Mouse (Mus musculus) forebrain, embryonic 15.5 days (tissue): ENCODE data around the gene Mreg. TPM values are rescaled to one million over a fixed set of nuclear protein-coding genes. Genes with fewer than 3 reads are reported as not detected.
A peak's percentile ranks its signal among the peaks of the same experiment; 100 is the strongest.

Source experiments
- ATAC-seq: fragments of 200-750 bp; cut with Nextera tagmentation; replicated peaks from 2 replicates; pipeline ENCODE4 v1.8.0; 2017; ENCODE audit warnings: mild to moderate bottlenecking, moderate TSS enrichment, moderate library complexity
- H3K27ac ChIP-seq: fragments of 300-500 bp; sonication (generic); replicated peaks from 2 replicates; pipeline ENCODE4 v1.5.1; 2015; ENCODE audit warnings: mild to moderate bottlenecking, inconsistent platforms
- H3K27me3 ChIP-seq: fragments of 300-500 bp; sonication (generic); 2 replicates; pipeline ENCODE4 v1.6.1; 2015; ENCODE audit warnings: inconsistent platforms
- H3K36me3 ChIP-seq: fragments of 300-500 bp; sonication (generic); 2 replicates; pipeline ENCODE4 v1.6.1; 2015; ENCODE audit warnings: mild to moderate bottlenecking, inconsistent platforms
- H3K4me1 ChIP-seq: fragments of 300-500 bp; sonication (generic); 2 replicates; pipeline ENCODE4 v1.6.1; 2015; ENCODE audit warnings: inconsistent platforms
- H3K4me2 ChIP-seq: fragments of 300-500 bp; sonication (generic); replicated peaks from 2 replicates; pipeline ENCODE4 v1.6.1; 2015; ENCODE audit warnings: mild to moderate bottlenecking, inconsistent platforms
- H3K4me3 ChIP-seq: fragments of 300-500 bp; sonication (generic); 2 replicates; pipeline ENCODE4 v1.5.1; 2015; ENCODE audit warnings: mild to moderate bottlenecking, inconsistent platforms
- H3K9ac ChIP-seq: fragments of 300-500 bp; sonication (generic); replicated peaks from 2 replicates; pipeline ENCODE4 v1.6.1; 2015; ENCODE audit warnings: mild to moderate bottlenecking, inconsistent platforms
- H3K9me3 ChIP-seq: fragments of 300-500 bp; sonication (generic); 2 replicates; pipeline ENCODE4 v1.6.1; 2016; ENCODE audit warnings: inconsistent platforms
- WGBS: fragments of 180-500 bp; shearing (Covaris S2); methylation state at CpG from one replicate; pipeline ENCODE4 v1.1.7; 2015; ENCODE audit warnings: mixed read lengths; 5-methylcytosine and 5-hydroxymethylcytosine counted together
- polyA plus RNA-seq: library from polyadenylated mRNA; unstranded; fragments of >200 nt; fragmentation: Nextera tagmentation; extraction: Ambion mirVana; gene quantifications from 2 replicates; pipeline ENCODE4 v1.2.1, GENCODE M21; 2015

Gene Mreg
- polyA plus RNA-seq, 1 experiment from 2014 or later = 0.94 TPM

DNA sequence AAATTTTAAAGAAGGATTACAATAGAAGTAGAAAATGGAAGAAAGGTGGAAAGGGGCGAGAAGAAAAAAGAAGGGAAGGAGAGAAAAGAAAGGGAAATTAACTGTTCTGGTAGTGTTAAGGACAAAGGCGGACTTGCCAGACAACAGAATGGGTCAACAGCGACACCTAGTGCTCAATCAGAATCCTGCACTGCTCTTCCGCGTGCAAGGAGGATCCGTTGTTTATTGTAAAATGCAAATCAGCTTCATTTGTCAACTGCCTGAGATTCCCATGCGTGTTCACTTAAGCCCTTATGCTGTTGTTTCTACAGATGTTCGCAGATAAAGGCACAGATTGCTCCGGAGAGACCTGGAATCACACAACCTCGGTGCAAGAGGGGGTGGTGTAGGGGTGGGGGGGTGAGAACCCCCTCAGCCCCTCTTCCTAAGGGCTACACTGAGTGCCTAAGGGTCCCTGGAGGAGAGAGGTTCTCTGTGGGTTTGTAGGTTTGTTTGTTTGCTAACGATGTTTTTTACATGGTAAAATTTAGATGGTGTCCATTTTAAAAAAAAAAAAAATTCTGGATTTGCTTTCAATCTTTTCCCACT lies 70.1 kb downstream of the Mreg start:
- Histone ChIP-seq H3K9ac (no peak overlapping the region; the same call in 1 of the 2 replicates), H3K27me3 (no peaks in the 10 kb centered on the region), H3K4me2 (peak overlapping the region; percentile 28), H3K36me3 (no peaks in the 10 kb centered on the region), H3K4me1 (no peaks in the 10 kb centered on the region), H3K9me3 (no peaks in the 10 kb centered on the region), H3K27ac (0 out of 2 replicates have a peak overlapping the region, but pooled peaks have one; percentile 32), H3K4me3 (0 out of 2 replicates have a peak overlapping the region, but pooled peaks have one; percentile 6)
- ATAC-seq = peak; percentile 88
- 5% methylated on average over 11 of the region's 11 CpGs for WGBS

- Histone ChIP-seq H3K9me3 (0 out of 2 replicates have a peak, but pooled peaks cover 3% of the 10 kb centered on the region), H3K9ac (no peak overlapping the region), H3K4me3 (no peak overlapping the region), H3K27ac (no peak overlapping the region), H3K36me3 (no peaks in the 10 kb centered on the region), H3K27me3 (no peaks in the 10 kb centered on the region), H3K4me1 (no peaks in the 10 kb centered on the region), H3K4me2 (no peak overlapping the region)
- ATAC-seq = no peak
- WGBS = 92% methylated on average over 10 of the region's 10 CpGs
Measured at GRCm38 (mm10) chr1:72136101-72136500, 76.0 kb downstream of the Mreg start.

DNA sequence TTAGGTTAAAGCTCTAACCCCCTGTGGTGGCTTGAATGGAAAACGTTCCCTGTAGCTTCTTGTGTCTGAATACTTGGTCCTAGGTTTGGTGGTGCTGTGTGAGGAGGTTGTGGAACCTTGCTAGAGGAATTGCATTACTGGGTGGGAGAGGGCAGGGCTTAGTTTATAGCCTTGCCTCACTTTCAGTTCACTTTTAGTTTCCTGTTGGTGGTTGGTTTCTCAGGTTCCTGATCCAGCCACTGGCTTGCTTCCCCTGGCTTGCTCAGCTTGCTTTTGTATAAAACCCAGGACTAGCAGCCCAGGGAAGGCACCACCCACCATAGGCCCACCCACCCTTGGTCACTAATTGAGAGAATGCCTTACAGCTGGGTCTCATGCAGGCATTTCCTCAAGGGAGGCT lies 77.6 kb downstream of the Mreg start:
- Histone ChIP-seq H3K4me1 (no peaks in the 10 kb centered on the region), H3K4me2 (no peak overlapping the region), H3K36me3 (no peaks in the 10 kb centered on the region), H3K27me3 (no peaks in the 10 kb centered on the region), H3K9me3 (0 out of 2 replicates have a peak, but pooled peaks cover 3% of the 10 kb centered on the region), H3K4me3 (no peak overlapping the region), H3K27ac (no peak overlapping the region), H3K9ac (no peak overlapping the region)
- ATAC-seq = no peak
- WGBS = 39% methylated on average over 1 of the region's 1 CpGs

- no peaks in the 10 kb centered on the region for H3K9me3 ChIP-seq
- peak overlapping the region; percentile 14; the same call in 1 of the 2 replicates for H3K4me3 ChIP-seq
- H3K4me1 ChIP-seq = 0 out of 2 replicates have a peak, but pooled peaks cover 3% of the 10 kb centered on the region
- no peak overlapping the region for H3K9ac ChIP-seq
- no peak overlapping the region for H3K27ac ChIP-seq
- peak; percentile 91 for ATAC-seq
- 0 out of 2 replicates have a peak overlapping the region, but pooled peaks have one; percentile 16 for H3K4me2 ChIP-seq
- H3K36me3 ChIP-seq = no peaks in the 10 kb centered on the region
- H3K27me3 ChIP-seq = no peaks in the 10 kb centered on the region
- 24% methylated on average over 23 of the region's 23 CpGs for WGBS
Measured at GRCm38 (mm10) chr1:72123434-72124297, 88.4 kb downstream of the Mreg start.

GRCm38 (mm10) chr1:72121608-72122185 lies 90.4 kb downstream of the Mreg start:
- WGBS = 83% methylated on average over 17 of the region's 17 CpGs
- no peak for ATAC-seq

DNA sequence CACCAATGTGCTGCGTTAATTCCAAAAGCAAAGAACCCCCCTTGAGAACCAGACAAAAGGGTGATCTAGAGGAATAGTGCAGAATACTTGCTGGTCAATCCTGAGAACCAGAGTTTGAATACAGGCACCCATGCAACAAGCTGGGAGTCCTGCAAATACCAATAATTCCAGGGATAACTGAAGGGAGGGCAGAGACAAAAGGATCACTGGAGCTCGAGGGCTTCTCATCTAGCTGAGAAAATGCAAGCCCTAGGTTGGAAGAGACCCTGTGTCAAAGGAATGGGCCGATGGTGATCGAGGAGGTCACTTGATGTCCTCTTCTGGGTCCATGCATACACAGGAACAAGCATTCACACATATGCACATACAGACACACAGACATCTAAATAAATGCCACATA lies 92.1 kb downstream of the Mreg start:
- H3K4me3 ChIP-seq = no peak overlapping the region
- H3K9ac ChIP-seq = no peak overlapping the region
- no peak overlapping the region for H3K27ac ChIP-seq
- no peak for ATAC-seq
- no peak overlapping the region for H3K4me2 ChIP-seq
- H3K9me3 ChIP-seq = no peaks in the 10 kb centered on the region
- WGBS = 70% methylated on average over 4 of the region's 4 CpGs
- H3K27me3 ChIP-seq = no peaks in the 10 kb centered on the region
- 0 out of 2 replicates have a peak, but pooled peaks cover 3% of the 10 kb centered on the region for H3K4me1 ChIP-seq
- H3K36me3 ChIP-seq = no peaks in the 10 kb centered on the region

More at GRCm38 (mm10) chr1:72121608-72122185, 90.4 kb downstream of the Mreg start:
- H3K36me3 ChIP-seq = no peaks in the 10 kb centered on the region
- H3K9me3 ChIP-seq = no peaks in the 10 kb centered on the region
- 0 out of 2 replicates have a peak, but pooled peaks cover 3% of the 10 kb centered on the region for H3K4me1 ChIP-seq
- H3K9ac ChIP-seq = no peak overlapping the region
- no peak overlapping the region for H3K4me3 ChIP-seq
- H3K27ac ChIP-seq = no peak overlapping the region
- H3K27me3 ChIP-seq = no peaks in the 10 kb centered on the region
- no peak overlapping the region for H3K4me2 ChIP-seq

- Histone ChIP-seq H3K9ac (no peak overlapping the region), H3K4me2 (no peak overlapping the region), H3K4me1 (no peaks in the 10 kb centered on the region), H3K9me3 (no peaks in the 10 kb centered on the region), H3K36me3 (no peaks in the 10 kb centered on the region), H3K27ac (no peak overlapping the region), H3K4me3 (no peak overlapping the region), H3K27me3 (no peaks in the 10 kb centered on the region)
- ATAC-seq = no peak
- WGBS = 83% methylated on average over 5 of the region's 5 CpGs
Measured at GRCm38 (mm10) chr1:72114206-72114605, 97.9 kb downstream of the Mreg start.

Other genes with a start within 250 kb of the Mreg start
- gene Pecr, start 72.0 kb upstream of the Mreg start, polyA plus RNA-seq = 9.1 and 12.8 TPM in 2 replicates
- gene Tmem169, start 72.1 kb upstream of the Mreg start, polyA plus RNA-seq = 32.8 and 34.0 TPM in 2 replicates
- 27.3 and 28.1 TPM in 2 replicates for gene Xrcc5, start 95.1 kb upstream of the Mreg start, polyA plus RNA-seq